Mouse (Mus musculus): ENCODE measurements around the gene Ormdl3. TPM values are rescaled to one million over a fixed set of nuclear protein-coding genes. Genes with fewer than 3 reads are reported as not detected.

The Ormdl3 gene
- polyA plus RNA-seq, 1 experiment from 2014 or later, result 12.0 TPM

GRCm38 (mm10) chr11:98595473-98595872 is 8.3 kb upstream of the Ormdl3 start:
- 81% methylated on average over 10 of the region's 10 CpGs for WGBS

GRCm38 (mm10) chr11:98595021-98595420 is 7.9 kb upstream of the Ormdl3 start:
- H3K4me3 ChIP-seq (ENCODE audit: low read depth, low read length), result no peak overlapping the region
- H3K36me3 ChIP-seq (ENCODE audit: control insufficient read depth, insufficient read depth, low read length), result no peaks in the 10 kb centered on the region
- no peak overlapping the region for H3K27ac ChIP-seq (ENCODE audit: low read depth, low read length)
- no peaks in the 10 kb centered on the region for H3K4me1 ChIP-seq (ENCODE audit: control insufficient read depth, insufficient read depth, low read length)
- no peaks in the 10 kb centered on the region for H3K27me3 ChIP-seq (ENCODE audit: control insufficient read depth, insufficient read depth, low read length)
- ATAC-seq (ENCODE audit: low FRiP score) (no peak), DNase-seq (ENCODE audit: low spot score, missing footprints) (no peak)
- H3K9me3 ChIP-seq (ENCODE audit: control insufficient read depth, low read length), result no peaks in the 10 kb centered on the region
- no peak overlapping the region for H3K4me2 ChIP-seq
- H3K9ac ChIP-seq (ENCODE audit: low read length), result no peak overlapping the region
- 82% methylated on average over 6 of the region's 6 CpGs for WGBS

More at GRCm38 (mm10) chr11:98595473-98595872, 8.3 kb upstream of the Ormdl3 start:
- Histone ChIP-seq H3K27me3 (ENCODE audit: control insufficient read depth, insufficient read depth, low read length) (no peaks in the 10 kb centered on the region), H3K27ac (ENCODE audit: low read depth, low read length) (no peak overlapping the region), H3K4me1 (ENCODE audit: control insufficient read depth, insufficient read depth, low read length) (no peaks in the 10 kb centered on the region), H3K9me3 (ENCODE audit: control insufficient read depth, low read length) (no peaks in the 10 kb centered on the region), H3K36me3 (ENCODE audit: control insufficient read depth, insufficient read depth, low read length) (no peaks in the 10 kb centered on the region), H3K9ac (ENCODE audit: low read length) (no peak overlapping the region), H3K4me3 (ENCODE audit: low read depth, low read length) (no peak overlapping the region), H3K4me2 (no peak overlapping the region)
- no peak for DNase-seq (ENCODE audit: low spot score, missing footprints)
- no peak for ATAC-seq (ENCODE audit: low FRiP score)

GRCm38 (mm10) chr11:98590548-98591445 is 3.6 kb upstream of the Ormdl3 start:
- DNase-seq (ENCODE audit: low spot score, missing footprints) (no peak), ATAC-seq (ENCODE audit: low FRiP score) (no peak)
- WGBS, result 75% methylated on average over 19 of the region's 19 CpGs
- H3K27me3 ChIP-seq (ENCODE audit: control insufficient read depth, insufficient read depth, low read length), result no peaks in the 10 kb centered on the region
- peaks cover 18% of the 10 kb centered on the region for H3K4me1 ChIP-seq (ENCODE audit: control insufficient read depth, insufficient read depth, low read length)
- H3K4me2 ChIP-seq, result no peak overlapping the region
- H3K9ac ChIP-seq (ENCODE audit: low read length), result no peak overlapping the region
- H3K9me3 ChIP-seq (ENCODE audit: control insufficient read depth, low read length), result no peaks in the 10 kb centered on the region
- H3K36me3 ChIP-seq (ENCODE audit: control insufficient read depth, insufficient read depth, low read length), result no peaks in the 10 kb centered on the region
- H3K4me3 ChIP-seq (ENCODE audit: low read depth, low read length), result no peak overlapping the region
- no peak overlapping the region for H3K27ac ChIP-seq (ENCODE audit: low read depth, low read length)

GRCm38 (mm10) chr11:98589306-98589705 is 2.1 kb upstream of the Ormdl3 start:
- Histone ChIP-seq H3K4me2 (no peak overlapping the region), H3K36me3 (ENCODE audit: control insufficient read depth, insufficient read depth, low read length) (no peaks in the 10 kb centered on the region), H3K4me1 (ENCODE audit: control insufficient read depth, insufficient read depth, low read length) (peaks cover 24% of the 10 kb centered on the region), H3K9ac (ENCODE audit: low read length) (no peak overlapping the region), H3K9me3 (ENCODE audit: control insufficient read depth, low read length) (no peaks in the 10 kb centered on the region), H3K4me3 (ENCODE audit: low read depth, low read length) (no peak overlapping the region), H3K27me3 (ENCODE audit: control insufficient read depth, insufficient read depth, low read length) (no peaks in the 10 kb centered on the region), H3K27ac (ENCODE audit: low read depth, low read length) (no peak overlapping the region)
- DNase-seq (ENCODE audit: low spot score, missing footprints) (no peak), ATAC-seq (ENCODE audit: low FRiP score) (no peak)
- 91% methylated on average over 8 of the region's 8 CpGs for WGBS

GRCm38 (mm10) chr11:98588833-98589281 is 1.7 kb upstream of the Ormdl3 start:
- Histone ChIP-seq H3K9me3 (ENCODE audit: control insufficient read depth, low read length) (no peaks in the 10 kb centered on the region), H3K36me3 (ENCODE audit: control insufficient read depth, insufficient read depth, low read length) (no peaks in the 10 kb centered on the region), H3K27ac (ENCODE audit: low read depth, low read length) (no peak overlapping the region), H3K4me1 (ENCODE audit: control insufficient read depth, insufficient read depth, low read length) (peaks cover 24% of the 10 kb centered on the region), H3K4me2 (no peak overlapping the region), H3K4me3 (ENCODE audit: low read depth, low read length) (no peak overlapping the region), H3K27me3 (ENCODE audit: control insufficient read depth, insufficient read depth, low read length) (no peaks in the 10 kb centered on the region), H3K9ac (ENCODE audit: low read length) (no peak overlapping the region)
- WGBS, result 74% methylated on average over 6 of the region's 6 CpGs
- ATAC-seq (ENCODE audit: low FRiP score) (no peak), DNase-seq (ENCODE audit: low spot score, missing footprints) (no peak)

GRCm38 (mm10) chr11:98587684-98588546 is 747 bp upstream of the Ormdl3 start:
- H3K4me3 ChIP-seq (ENCODE audit: low read depth, low read length), result peak overlapping the region; percentile 85
- H3K36me3 ChIP-seq (ENCODE audit: control insufficient read depth, insufficient read depth, low read length), result peaks cover under 1% of the 10 kb centered on the region; the same call in 1 of the 2 replicates
- no peaks in the 10 kb centered on the region for H3K9me3 ChIP-seq (ENCODE audit: control insufficient read depth, low read length)
- H3K9ac ChIP-seq (ENCODE audit: low read length), result peak overlapping the region; percentile 17
- ATAC-seq (ENCODE audit: low FRiP score) (peak; percentile 23), DNase-seq (ENCODE audit: low spot score, missing footprints) (peak; percentile 91)
- WGBS, result 5% methylated on average over 20 of the region's 20 CpGs
- H3K4me1 ChIP-seq (ENCODE audit: control insufficient read depth, insufficient read depth, low read length), result peaks cover 24% of the 10 kb centered on the region
- H3K27ac ChIP-seq (ENCODE audit: low read depth, low read length), result no peak overlapping the region; the same call in 1 of the 2 replicates
- H3K4me2 ChIP-seq, result peak overlapping the region; percentile 40
- H3K27me3 ChIP-seq (ENCODE audit: control insufficient read depth, insufficient read depth, low read length), result no peaks in the 10 kb centered on the region

GRCm38 (mm10) chr11:98586087-98586891 is 879 bp downstream of the Ormdl3 start:
- Histone ChIP-seq H3K9ac (ENCODE audit: low read length) (peak overlapping the region; percentile 89), H3K27ac (ENCODE audit: low read depth, low read length) (peak overlapping the region; percentile 79), H3K4me2 (peak overlapping the region; percentile 86), H3K4me1 (ENCODE audit: control insufficient read depth, insufficient read depth, low read length) (peaks cover 24% of the 10 kb centered on the region), H3K4me3 (ENCODE audit: low read depth, low read length) (peak overlapping the region; percentile 85), H3K9me3 (ENCODE audit: control insufficient read depth, low read length) (no peaks in the 10 kb centered on the region), H3K36me3 (ENCODE audit: control insufficient read depth, insufficient read depth, low read length) (peaks cover 2% of the 10 kb centered on the region; the same call in 1 of the 2 replicates), H3K27me3 (ENCODE audit: control insufficient read depth, insufficient read depth, low read length) (no peaks in the 10 kb centered on the region)
- ATAC-seq (ENCODE audit: low FRiP score), result peak; percentile 47
- WGBS, result 1% methylated on average over 22 of the region's 22 CpGs
- DNase-seq (ENCODE audit: low spot score, missing footprints), result peak; percentile 84

GRCm38 (mm10) chr11:98584629-98585177 is 2.5 kb downstream of the Ormdl3 start:
- ATAC-seq (ENCODE audit: low FRiP score), result no peak
- WGBS, result 92% methylated on average over 6 of the region's 6 CpGs
- no peaks in the 10 kb centered on the region for H3K27me3 ChIP-seq (ENCODE audit: control insufficient read depth, insufficient read depth, low read length)
- no peak overlapping the region for H3K27ac ChIP-seq (ENCODE audit: low read depth, low read length)
- no peak overlapping the region; the same call in 1 of the 2 replicates for H3K9ac ChIP-seq (ENCODE audit: low read length)
- peaks cover 2% of the 10 kb centered on the region; the same call in 1 of the 2 replicates for H3K36me3 ChIP-seq (ENCODE audit: control insufficient read depth, insufficient read depth, low read length)
- no peak for DNase-seq (ENCODE audit: low spot score, missing footprints)
- no peaks in the 10 kb centered on the region for H3K9me3 ChIP-seq (ENCODE audit: control insufficient read depth, low read length)
- no peak overlapping the region for H3K4me3 ChIP-seq (ENCODE audit: low read depth, low read length)
- peaks cover 24% of the 10 kb centered on the region for H3K4me1 ChIP-seq (ENCODE audit: control insufficient read depth, insufficient read depth, low read length)
- H3K4me2 ChIP-seq, result no peak overlapping the region
